Mouse (Mus musculus) heart, adult 2 months (tissue): ENCODE results near the gene Nifk.

Experiments used
- CTCF ChIP-seq: fragments of 200-600 bp; IDR thresholded peaks from 2 replicates; pipeline ENCODE4 v1.8.1; 2022; ENCODE audit warnings: antibody characterized with exemption, mild to moderate bottlenecking, moderate library complexity
- EP300 ChIP-seq: fragments of 200-500 bp; IDR thresholded peaks from 2 replicates; pipeline ENCODE4 v1.6.1; 2011; ENCODE audit warnings: low read depth, low read length, control low read depth; ENCODE audit not compliant: insufficient read depth
- POLR2A ChIP-seq: fragments of 200-500 bp; IDR thresholded peaks from 2 replicates; pipeline ENCODE4 v1.6.1; 2011; ENCODE audit warnings: mild to moderate bottlenecking, low read depth, low read length, control low read depth; ENCODE audit not compliant: insufficient read depth

GRCm38 (mm10) chr1:118377784-118378183 lies 56.1 kb downstream of the Nifk start:
- TF ChIP-seq CTCF (no peak), EP300 (no peak), POLR2A (no peak)
